In the genomic region with DNA sequence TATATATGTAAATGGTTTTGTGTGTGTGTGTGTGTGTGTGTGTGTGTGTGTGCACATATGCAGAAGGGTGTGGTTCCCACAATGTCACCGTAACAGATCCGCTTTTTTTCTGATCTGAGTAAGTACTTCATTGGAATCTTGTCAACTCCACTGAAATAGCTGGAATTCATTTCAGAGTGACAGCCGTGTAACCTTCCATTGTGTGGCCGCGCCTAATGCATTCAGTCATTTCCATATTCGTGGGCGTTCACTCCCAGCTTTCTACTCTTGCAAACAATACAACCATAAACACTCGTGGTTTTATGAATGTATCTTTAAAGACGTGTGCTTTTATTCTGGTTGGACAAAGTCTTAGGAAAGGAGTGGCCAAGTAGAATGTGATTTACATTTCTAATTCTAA, we compare ENCODE assay signal across 14 mouse cellular contexts. TPM values are rescaled to one million over a fixed set of nuclear protein-coding genes. Genes with fewer than 3 reads are reported as not detected.
DNase-seq lines count a peak whose midpoint lies in the region; ATAC-seq lines count a peak whose summit lies in the region.
"Had no signal": no experiment of that assay in that cellular context is flagged by ENCODE, and none has a peak within 500 bp of the region (broad histone marks: within the 10 kb centered on the region; RNA-seq: fewer than 3 reads in every experiment).

No protein-coding gene starts in this region.

- H3K27ac ChIP-seq in heart, embryonic 16.5 days (ENCODE audit: low read length): peak overlapping the region; percentile 89
- no peak overlapping the region for H3K27ac ChIP-seq in heart, embryonic 10.5 days
- H3K27ac ChIP-seq in forebrain, embryonic 14.5 days (ENCODE audit: low read depth, low read length): no peak overlapping the region

- H3K9ac ChIP-seq in heart, embryonic 16.5 days (ENCODE audit: low read length): no peak overlapping the region
- H3K9ac ChIP-seq in forebrain, embryonic 14.5 days (ENCODE audit: low read length): no peak overlapping the region

- H3K4me3 ChIP-seq in heart, embryonic 16.5 days (ENCODE audit: low read length): no peak overlapping the region
- H3K4me3 ChIP-seq in heart, embryonic 10.5 days: no peak overlapping the region
- H3K4me3 ChIP-seq in forebrain, embryonic 14.5 days (ENCODE audit: low read depth, low read length): no peak overlapping the region
- H3K4me3 ChIP-seq: myocyte had no signal

- H3K27me3 ChIP-seq in heart, embryonic 16.5 days (ENCODE audit: control insufficient read depth, insufficient read depth, low read length): no peaks in the 10 kb centered on the region
- H3K27me3 ChIP-seq in heart, embryonic 10.5 days (ENCODE audit: insufficient read depth, poor library complexity, severe bottlenecking): no peaks in the 10 kb centered on the region
- no peaks in the 10 kb centered on the region for H3K27me3 ChIP-seq in forebrain, embryonic 14.5 days (replicated peaks; ENCODE audit: control insufficient read depth, insufficient read depth, low read length)

- no peak for ATAC-seq in heart, embryonic 16.5 days (replicated peaks; ENCODE audit: extremely low read depth, insufficient read depth, low FRiP score)
- ATAC-seq in forebrain, embryonic 14.5 days: peak; percentile 67
- ATAC-seq in granulocyte monocyte progenitor cell, adult 5-6 weeks (replicated peaks; ENCODE audit: poor library complexity, severe bottlenecking): no peak
- no peak for ATAC-seq in megakaryocyte-erythroid progenitor cell, adult 5-6 weeks (replicated peaks; ENCODE audit: low FRiP score, low TSS enrichment, poor library complexity, severe bottlenecking)

- peaks cover 37% of the 10 kb centered on the region for H3K4me1 ChIP-seq in heart, embryonic 16.5 days (ENCODE audit: control insufficient read depth, insufficient read depth, low read length)
- peaks cover 34% of the 10 kb centered on the region for H3K4me1 ChIP-seq in heart, embryonic 10.5 days
- 0 out of 2 replicates have a peak, but pooled peaks cover 3% of the 10 kb centered on the region for H3K4me1 ChIP-seq in forebrain, embryonic 14.5 days (ENCODE audit: control insufficient read depth, insufficient read depth, low read length)

- no peak overlapping the region for H3K4me2 ChIP-seq in heart, embryonic 16.5 days (ENCODE audit: low read depth, low read length)
- no peak overlapping the region for H3K4me2 ChIP-seq in forebrain, embryonic 14.5 days (ENCODE audit: low read length)

- peak; percentile 71 for DNase-seq in embryo, embryonic 10 days (ENCODE audit: low spot score)
- no peak for DNase-seq in embryo, embryonic 9.5 days (ENCODE audit: extremely low spot score)
- DNase-seq in heart, embryonic 10.5 days (ENCODE audit: low spot score): no peak
- peak; percentile 49 for DNase-seq in 3T3-L1 (ENCODE audit: low read depth, low spot score)
- peak; percentile 72 for DNase-seq in forebrain, embryonic 14.5 days (ENCODE audit: low spot score)
- DNase-seq: cerebellum, adult 11-12 months; heart, postnatal 36 days; kidney, adult 8-10 months; liver; right cerebral cortex, postnatal 25 days had no signal

- H3K9me3 ChIP-seq in heart, embryonic 16.5 days (replicated peaks; ENCODE audit: control insufficient read depth, low read length): no peaks in the 10 kb centered on the region
- no peaks in the 10 kb centered on the region for H3K9me3 ChIP-seq in heart, embryonic 10.5 days
- H3K9me3 ChIP-seq in forebrain, embryonic 14.5 days (replicated peaks; ENCODE audit: control insufficient read depth, low read length): no peaks in the 10 kb centered on the region

- 47% methylated on average over 9 of the region's 9 CpGs for WGBS in heart, embryonic 16.5 days
- WGBS in heart, embryonic 10.5 days: 78% methylated on average over 9 of the region's 9 CpGs
- WGBS in forebrain, embryonic 14.5 days: 13% methylated on average over 9 of the region's 9 CpGs

- 0 out of 2 replicates have a peak, but pooled peaks cover 2% of the 10 kb centered on the region for H3K36me3 ChIP-seq in heart, embryonic 16.5 days (ENCODE audit: control insufficient read depth, insufficient read depth)
- no peaks in the 10 kb centered on the region for H3K36me3 ChIP-seq in heart, embryonic 10.5 days
- H3K36me3 ChIP-seq in forebrain, embryonic 14.5 days (ENCODE audit: control insufficient read depth, insufficient read depth, low read length): no peaks in the 10 kb centered on the region

RNA-seq across cellular contexts. Expression of a gene that starts 6.7 kb away (rescaled TPM):
- 5.6 and 6.0 TPM in 2 replicates for polyA plus RNA-seq in heart, embryonic 16.5 days (2015; fragmentation: Nextera tagmentation; extraction: Ambion mirVana)
- 3.3 and 5.3 TPM in 2 replicates for polyA plus RNA-seq in heart, embryonic 10.5 days (2016; fragmentation: Nextera tagmentation; extraction: Ambion mirVana)
- 0.80 and 1.1 TPM in 2 replicates for polyA plus RNA-seq in forebrain, embryonic 14.5 days (2014; fragmentation: Nextera tagmentation; extraction: Ambion mirVana)
- total RNA-seq in granulocyte monocyte progenitor cell, adult 5-6 weeks (2014; fragmentation: Nextera tagmentation): not detected in 2 replicates
- total RNA-seq in granulocyte monocyte progenitor cell, adult 5-6 weeks (2017): not detected in 2 replicates
- not detected in 2 replicates for total RNA-seq in megakaryocyte-erythroid progenitor cell, adult 5-6 weeks (2014; fragmentation: Nextera tagmentation)
- not detected in 2 replicates for total RNA-seq in megakaryocyte-erythroid progenitor cell, adult 5-6 weeks (2017)

Comparison
In these comparisons a context has a peak if more than half of its experiments do, and no peak if none do; other contexts are left out.
1. DNase-seq: peak in embryo, embryonic 10 days (single experiment), 3T3-L1 (single experiment) and forebrain, embryonic 14.5 days (single experiment); none in embryo, embryonic 9.5 days (single experiment) and heart, embryonic 10.5 days (single experiment).